ENCODE assay signal across 18 mouse cellular contexts in genomic region chr5:91860489-91860888, GRCm38 (mm10).
"Had no signal": no experiment of that assay in that cellular context is flagged by ENCODE, and none has a peak within 500 bp of the region (broad histone marks: within the 10 kb centered on the region; RNA-seq: fewer than 3 reads in every experiment).

No protein-coding gene starts in this region.

- H3K9ac ChIP-seq: liver, embryonic 14.5 days; lung, embryonic 14.5 days; midbrain, embryonic 13.5 days; midbrain, embryonic 15.5 days; neural tube, embryonic 13.5 days; neural tube, embryonic 15.5 days had no signal

- ATAC-seq: midbrain, embryonic 13.5 days; midbrain, embryonic 15.5 days had no signal

- H3K27ac ChIP-seq: liver, embryonic 14.5 days; midbrain, embryonic 13.5 days; midbrain, embryonic 15.5 days; neural tube, embryonic 13.5 days; neural tube, embryonic 15.5 days had no signal

- DNase-seq: lung, adult 18-20 months; lung, embryonic 14.5 days; lung, postnatal 10 days; lung, postnatal 4 days; retina, postnatal 1 day; right cerebral cortex, adult 18-20 months; right cerebral cortex, postnatal 25 days; right cerebral cortex, postnatal 4 days; spleen, adult 18-20 months; thymus, adult 18-20 months; thymus, postnatal 14 days; thymus, postnatal 36 days had no signal

- H3K4me2 ChIP-seq: lung, embryonic 14.5 days; midbrain, embryonic 13.5 days; midbrain, embryonic 15.5 days; neural tube, embryonic 13.5 days; neural tube, embryonic 15.5 days had no signal

- H3K9me3 ChIP-seq: midbrain, embryonic 13.5 days; midbrain, embryonic 15.5 days; neural tube, embryonic 13.5 days; neural tube, embryonic 15.5 days had no signal

- H3K27me3 ChIP-seq: midbrain, embryonic 13.5 days; midbrain, embryonic 15.5 days; neural tube, embryonic 13.5 days; neural tube, embryonic 15.5 days had no signal

- H3K4me1 ChIP-seq: midbrain, embryonic 13.5 days; midbrain, embryonic 15.5 days; neural tube, embryonic 13.5 days; neural tube, embryonic 15.5 days had no signal

- H3K4me3 ChIP-seq: megakaryocyte, embryonic 14.5 days; midbrain, embryonic 13.5 days; midbrain, embryonic 15.5 days; neural tube, embryonic 13.5 days; neural tube, embryonic 15.5 days had no signal

- H3K36me3 ChIP-seq: midbrain, embryonic 13.5 days; midbrain, embryonic 15.5 days; neural tube, embryonic 13.5 days; neural tube, embryonic 15.5 days had no signal
